Mouse (Mus musculus): Measurements from ENCODE around the gene Armc9.

Armc9 gene

GRCm38 (mm10) chr1:86154133-86154823, at the start of gene Armc9:
Armc9 (plus strand) TSS chr1:86154780.
- DNase-seq (ENCODE audit: low spot score): peak; percentile 93

GRCm38 (mm10) chr1:86105054-86105453, 49.5 kb upstream of the Armc9 start:
- no peak for DNase-seq (ENCODE audit: low spot score)

GRCm38 (mm10) chr1:86111779-86112178, 42.8 kb upstream of the Armc9 start, which contains the start of gene Htr2b:
Htr2b (minus strand) TSS chr1:86111970.
- DNase-seq (ENCODE audit: low spot score): peak; percentile 30

- no peak for DNase-seq (ENCODE audit: low spot score)
Observed at GRCm38 (mm10) chr1:86114141-86114540, 40.4 kb upstream of the Armc9 start.

GRCm38 (mm10) chr1:86119549-86119948, 35.0 kb upstream of the Armc9 start:
- DNase-seq (ENCODE audit: low spot score): no peak

GRCm38 (mm10) chr1:86126036-86126435, 28.5 kb upstream of the Armc9 start:
- DNase-seq (ENCODE audit: low spot score): no peak

GRCm38 (mm10) chr1:86133337-86133736, 21.2 kb upstream of the Armc9 start, which contains the start of gene Gm21972:
Gm21972 (plus strand) TSS chr1:86133637.
- DNase-seq (ENCODE audit: low spot score): no peak

GRCm38 (mm10) chr1:86135315-86135714, 19.3 kb upstream of the Armc9 start:
- DNase-seq (ENCODE audit: low spot score): no peak

GRCm38 (mm10) chr1:86141081-86141480, 13.5 kb upstream of the Armc9 start:
- DNase-seq (ENCODE audit: low spot score): no peak

GRCm38 (mm10) chr1:86143165-86143564, 11.4 kb upstream of the Armc9 start:
- DNase-seq (ENCODE audit: low spot score): no peak

- DNase-seq (ENCODE audit: low spot score): no peak
Observed at GRCm38 (mm10) chr1:86144001-86144944, 10.3 kb upstream of the Armc9 start.

- no peak for DNase-seq (ENCODE audit: low spot score)
Observed at GRCm38 (mm10) chr1:86146293-86146692, 8.3 kb upstream of the Armc9 start.

- DNase-seq (ENCODE audit: low spot score): no peak
Observed at GRCm38 (mm10) chr1:86147557-86147956, 7.0 kb upstream of the Armc9 start.

- DNase-seq (ENCODE audit: low spot score): no peak
Observed at GRCm38 (mm10) chr1:86148161-86148560, 6.4 kb upstream of the Armc9 start.

GRCm38 (mm10) chr1:86150929-86151328, 3.7 kb upstream of the Armc9 start:
- DNase-seq (ENCODE audit: low spot score): no peak

- no peak for DNase-seq (ENCODE audit: low spot score)
Observed at GRCm38 (mm10) chr1:86151376-86151775, 3.2 kb upstream of the Armc9 start.

- DNase-seq (ENCODE audit: low spot score): no peak
Observed at GRCm38 (mm10) chr1:86152618-86153017, 2.0 kb upstream of the Armc9 start.

- DNase-seq (ENCODE audit: low spot score): no peak
Observed at GRCm38 (mm10) chr1:86154824-86155164, 214 bp downstream of the Armc9 start.

GRCm38 (mm10) chr1:86156075-86156474, 1.5 kb downstream of the Armc9 start:
- no peak for DNase-seq (ENCODE audit: low spot score)

- DNase-seq (ENCODE audit: low spot score): no peak
Observed at GRCm38 (mm10) chr1:86156595-86156994, 2.0 kb downstream of the Armc9 start.

GRCm38 (mm10) chr1:86160059-86160458, 5.5 kb downstream of the Armc9 start:
- no peak for DNase-seq (ENCODE audit: low spot score)

GRCm38 (mm10) chr1:86160479-86160878, 5.9 kb downstream of the Armc9 start:
- no peak for DNase-seq (ENCODE audit: low spot score)

GRCm38 (mm10) chr1:86161061-86161460, 6.5 kb downstream of the Armc9 start:
- DNase-seq (ENCODE audit: low spot score): no peak
